Mouse (Mus musculus): ENCODE measurements around the gene Kdm2b.

Gene Kdm2b

GRCm38 (mm10) chr5:122894821-122895220, 94.8 kb downstream of the Kdm2b start:
- DNase-seq (ENCODE audit: low read depth, low spot score), result no peak

GRCm38 (mm10) chr5:122894007-122894637, 95.5 kb downstream of the Kdm2b start:
- no peak for DNase-seq (ENCODE audit: low read depth, low spot score)

GRCm38 (mm10) chr5:122893270-122893669, 96.4 kb downstream of the Kdm2b start:
- DNase-seq (ENCODE audit: low read depth, low spot score), result no peak

GRCm38 (mm10) chr5:122890396-122890795, 99.2 kb downstream of the Kdm2b start:
- DNase-seq (ENCODE audit: low read depth, low spot score), result no peak

GRCm38 (mm10) chr5:122888612-122889214, 100.9 kb downstream of the Kdm2b start:
- DNase-seq (ENCODE audit: low read depth, low spot score), result no peak

- no peak for DNase-seq (ENCODE audit: low read depth, low spot score)
Measured at GRCm38 (mm10) chr5:122887926-122888611, 101.6 kb downstream of the Kdm2b start.

- DNase-seq (ENCODE audit: low read depth, low spot score), result no peak
Measured at GRCm38 (mm10) chr5:122887033-122887432, 102.6 kb downstream of the Kdm2b start.

- no peak for DNase-seq (ENCODE audit: low read depth, low spot score)
Measured at GRCm38 (mm10) chr5:122884594-122885348, 104.9 kb downstream of the Kdm2b start.

- no peak for DNase-seq (ENCODE audit: low read depth, low spot score)
Measured at GRCm38 (mm10) chr5:122883652-122884235, 105.9 kb downstream of the Kdm2b start.

- DNase-seq (ENCODE audit: low read depth, low spot score), result no peak
Measured at GRCm38 (mm10) chr5:122883237-122883636, 106.4 kb downstream of the Kdm2b start.

- DNase-seq (ENCODE audit: low read depth, low spot score), result no peak
Measured at GRCm38 (mm10) chr5:122882256-122883050, 107.2 kb downstream of the Kdm2b start.

- no peak for DNase-seq (ENCODE audit: low read depth, low spot score)
Measured at GRCm38 (mm10) chr5:122881313-122881712, 108.3 kb downstream of the Kdm2b start.

- no peak for DNase-seq (ENCODE audit: low read depth, low spot score)
Measured at GRCm38 (mm10) chr5:122880241-122880980, 109.2 kb downstream of the Kdm2b start.

GRCm38 (mm10) chr5:122876671-122877070, 113.0 kb downstream of the Kdm2b start:
- DNase-seq (ENCODE audit: low read depth, low spot score), result no peak

GRCm38 (mm10) chr5:122874359-122874758, 115.3 kb downstream of the Kdm2b start:
- DNase-seq (ENCODE audit: low read depth, low spot score), result no peak

- DNase-seq (ENCODE audit: low read depth, low spot score), result no peak
Measured at GRCm38 (mm10) chr5:122873573-122873972, 116.0 kb downstream of the Kdm2b start.

GRCm38 (mm10) chr5:122872626-122873025, 117.0 kb downstream of the Kdm2b start:
- DNase-seq (ENCODE audit: low read depth, low spot score), result no peak

- DNase-seq (ENCODE audit: low read depth, low spot score), result no peak
Measured at GRCm38 (mm10) chr5:122863053-122863452, 126.6 kb downstream of the Kdm2b start.

- DNase-seq (ENCODE audit: low read depth, low spot score), result no peak
Measured at GRCm38 (mm10) chr5:122855858-122856257, 133.8 kb downstream of the Kdm2b start.

GRCm38 (mm10) chr5:122852611-122853010, 137.0 kb downstream of the Kdm2b start:
- no peak for DNase-seq (ENCODE audit: low read depth, low spot score)
